Mouse (Mus musculus) kidney, adult 10 weeks (tissue): Measurements from ENCODE around the gene Sectm1b. TPM values are rescaled to one million over a fixed set of nuclear protein-coding genes. Genes with fewer than 3 reads are reported as not detected.

ENCODE experiments used
- polyA plus RNA-seq: library from polyadenylated mRNA; stranded (reverse); fragments of 350-450 nt; fragmentation: Illumina TruSeq; extraction: RNeasy Lipid Tissue Mini Kit (QIAGEN cat#74804); gene quantifications from one replicate; pipeline ENCODE4 v1.2.3, GENCODE M21; 2014; ENCODE audit warnings: low read depth, low replicate concordance

The Sectm1b gene
- polyA plus RNA-seq, result 33.1 TPM

DNA sequence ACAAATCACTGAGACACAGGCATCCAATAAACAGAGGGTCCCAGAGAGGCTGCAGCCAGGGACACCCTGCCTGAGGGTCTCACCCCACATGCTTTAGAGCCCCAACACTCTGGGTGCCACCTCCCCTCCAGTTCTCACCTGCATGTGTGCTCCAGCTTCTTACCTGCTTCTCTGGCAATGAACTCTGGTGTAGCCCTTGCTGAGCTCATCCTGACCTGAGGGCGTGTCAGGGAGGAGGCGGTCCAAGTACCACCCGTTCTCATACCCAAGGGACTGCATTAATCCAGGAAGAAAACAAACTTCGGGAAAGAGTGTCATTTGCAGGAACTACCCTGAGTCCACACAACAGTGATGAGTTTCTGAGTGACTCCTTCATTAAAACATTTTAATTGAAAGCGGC, at the start of gene Sectm1b:
Gene Sectm1b (minus strand): TSS at position 191 of the 400 bp plus-strand sequence.

GRCm38 (mm10) chr11:121081120-121081519, 17.8 kb upstream of the Sectm1b start, which contains the start of gene Sectm1a:
Gene Sectm1a (minus strand): TSS chr11:121081220.

GRCm38 (mm10) chr11:121039302-121039701, 24.1 kb downstream of the Sectm1b start, which contains the start of gene Cd7:
Gene Cd7 (minus strand): TSS chr11:121039418.

Other genes with a start within 250 kb of the Sectm1b start
- 0.44 TPM for gene Fasn, start 239.0 kb downstream of the Sectm1b start, polyA plus RNA-seq
- gene Ccdc57, start 130.7 kb downstream of the Sectm1b start, polyA plus RNA-seq, result 0.28 TPM
- not detected for gene Slc16a3, start 115.1 kb downstream of the Sectm1b start, polyA plus RNA-seq
- 41.8 TPM for gene Csnk1d, start 72.2 kb downstream of the Sectm1b start, polyA plus RNA-seq
- not detected for gene Cd7, start 24.2 kb downstream of the Sectm1b start, polyA plus RNA-seq
- 0.57 TPM for gene Sectm1a, start 17.7 kb upstream of the Sectm1b start, polyA plus RNA-seq
- not detected for gene Tex19.2, start 55.1 kb upstream of the Sectm1b start, polyA plus RNA-seq
- gene Tex19.1, start 82.6 kb upstream of the Sectm1b start, polyA plus RNA-seq, result not detected
- gene Uts2r, start 96.7 kb upstream of the Sectm1b start, polyA plus RNA-seq, result not detected
- gene Hexdc, start 140.9 kb upstream of the Sectm1b start, polyA plus RNA-seq, result 5.1 TPM
- gene Ogfod3, start 141.1 kb upstream of the Sectm1b start, polyA plus RNA-seq, result 2.4 TPM
- 8.0 TPM for gene Cybc1, start 165.8 kb upstream of the Sectm1b start, polyA plus RNA-seq
- gene Narf, start 173.7 kb upstream of the Sectm1b start, polyA plus RNA-seq, result 19.8 TPM
- 10.4 TPM for gene Foxk2, start 196.4 kb upstream of the Sectm1b start, polyA plus RNA-seq